Mouse (Mus musculus) heart, embryonic 11.5 days (tissue): ENCODE data around the gene Shank3. TPM values are rescaled to one million over a fixed set of nuclear protein-coding genes. Genes with fewer than 3 reads are reported as not detected.

ENCODE experiments used
- ATAC-seq: fragments of 200-750 bp; cut with Nextera tagmentation; replicated peaks from 2 replicates; pipeline ENCODE4 v1.8.0; 2017; ENCODE audit warnings: moderate library complexity; ENCODE audit not compliant: insufficient number of reproducible peaks, low FRiP score, low TSS enrichment
- H3K27ac ChIP-seq: fragments of 300-500 bp; sonication (generic); 2 replicates; pipeline ENCODE4 v1.5.1; 2014; ENCODE audit warnings: mild to moderate bottlenecking, low read depth, low read length
- H3K27me3 ChIP-seq: fragments of 300-500 bp; sonication (generic); 2 replicates; pipeline ENCODE4 v1.6.1; 2014; ENCODE audit warnings: mild to moderate bottlenecking, low read length, mixed read lengths; ENCODE audit not compliant: control insufficient read depth, insufficient read depth
- H3K36me3 ChIP-seq: fragments of 300-500 bp; sonication (generic); 2 replicates; pipeline ENCODE4 v1.6.1; 2014; ENCODE audit warnings: mild to moderate bottlenecking, low read length, moderate library complexity, mixed read lengths; ENCODE audit not compliant: control insufficient read depth, insufficient read depth
- H3K4me1 ChIP-seq: fragments of 300-500 bp; sonication (generic); 2 replicates; pipeline ENCODE4 v1.6.1; 2014; ENCODE audit warnings: low read length; ENCODE audit not compliant: control insufficient read depth, insufficient read depth
- H3K4me2 ChIP-seq: fragments of 300-500 bp; sonication (generic); 2 replicates; pipeline ENCODE4 v1.6.1; 2014; ENCODE audit warnings: mild to moderate bottlenecking, moderate library complexity
- H3K4me3 ChIP-seq: fragments of 300-500 bp; sonication (generic); 2 replicates; pipeline ENCODE4 v1.5.1; 2014; ENCODE audit warnings: low read depth, low read length
- H3K9ac ChIP-seq: fragments of 300-500 bp; sonication (generic); 2 replicates; pipeline ENCODE4 v1.6.1; 2014; ENCODE audit warnings: mild to moderate bottlenecking, low read depth, low read length, moderate library complexity
- H3K9me3 ChIP-seq: fragments of 300-500 bp; sonication (generic); replicated peaks from 2 replicates; pipeline ENCODE4 v1.6.1; 2016; ENCODE audit warnings: low read length; ENCODE audit not compliant: control insufficient read depth
- WGBS: fragments of 180-500 bp; shearing (Covaris S2); extraction: QIAGEN DNeasy Blood & Tissue Kit; methylation state at CpG from one replicate; pipeline ENCODE4 v1.1.7; 2014; ENCODE audit not compliant: insufficient replicate concordance; 5-methylcytosine and 5-hydroxymethylcytosine counted together
- polyA plus RNA-seq: library from polyadenylated mRNA; unstranded; fragments of >200 nt; fragmentation: Nextera tagmentation; extraction: Ambion mirVana; gene quantifications from 2 replicates; pipeline ENCODE4 v1.2.1, GENCODE M21; 2014

The Shank3 gene
- polyA plus RNA-seq, 1 experiment from 2014 or later, result 2.7 TPM

- WGBS, result 29% methylated on average over 54 of the region's 58 CpGs
- peak overlapping the region; percentile 86 for H3K4me2 ChIP-seq
- ATAC-seq, result peak; percentile 64
- peak overlapping the region; percentile 54 for H3K9ac ChIP-seq
- H3K36me3 ChIP-seq, result no peaks in the 10 kb centered on the region; the same call in 1 of the 2 replicates
- no peak overlapping the region for H3K27ac ChIP-seq
- 0 out of 2 replicates have a peak, but pooled peaks cover 4% of the 10 kb centered on the region for H3K4me1 ChIP-seq
- H3K27me3 ChIP-seq, result peaks cover 26% of the 10 kb centered on the region
- H3K4me3 ChIP-seq, result peak overlapping the region; percentile 42
- H3K9me3 ChIP-seq, result no peaks in the 10 kb centered on the region
These were observed 48.6 kb downstream of the Shank3 start for GRCm38 (mm10) chr15:89547824-89548601.

DNA sequence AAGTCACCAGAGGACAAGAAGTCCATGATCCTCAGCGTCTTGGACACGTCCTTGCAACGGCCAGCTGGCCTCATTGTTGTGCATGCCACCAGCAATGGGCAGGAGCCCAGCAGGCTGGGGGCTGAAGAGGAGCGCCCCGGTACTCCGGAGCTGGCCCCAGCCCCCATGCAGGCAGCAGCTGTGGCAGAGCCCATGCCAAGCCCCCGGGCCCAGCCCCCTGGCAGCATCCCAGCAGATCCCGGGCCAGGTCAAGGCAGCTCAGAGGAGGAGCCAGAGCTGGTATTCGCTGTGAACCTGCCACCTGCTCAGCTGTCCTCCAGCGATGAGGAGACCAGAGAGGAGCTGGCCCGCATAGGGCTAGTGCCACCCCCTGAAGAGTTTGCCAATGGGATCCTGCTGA, 49.4 kb downstream of the Shank3 start:
- Histone ChIP-seq H3K27me3 (peaks cover 26% of the 10 kb centered on the region), H3K36me3 (no peaks in the 10 kb centered on the region; the same call in 1 of the 2 replicates), H3K9ac (no peak overlapping the region), H3K4me1 (0 out of 2 replicates have a peak, but pooled peaks cover 4% of the 10 kb centered on the region), H3K4me3 (peak overlapping the region; percentile 42; the same call in 1 of the 2 replicates), H3K27ac (no peak overlapping the region), H3K9me3 (no peaks in the 10 kb centered on the region), H3K4me2 (peak overlapping the region; percentile 86)
- no peak for ATAC-seq
- WGBS, result 52% methylated on average over 11 of the region's 11 CpGs

- no peaks in the 10 kb centered on the region; the same call in 1 of the 2 replicates for H3K36me3 ChIP-seq
- no peak overlapping the region for H3K4me3 ChIP-seq
- no peak overlapping the region for H3K9ac ChIP-seq
- 0 out of 2 replicates have a peak, but pooled peaks cover 4% of the 10 kb centered on the region for H3K4me1 ChIP-seq
- H3K4me2 ChIP-seq, result no peak overlapping the region
- H3K27me3 ChIP-seq, result peaks cover 29% of the 10 kb centered on the region
- no peak for ATAC-seq
- WGBS, result 80% methylated on average over 8 of the region's 8 CpGs
- H3K27ac ChIP-seq, result no peak overlapping the region
- no peaks in the 10 kb centered on the region for H3K9me3 ChIP-seq
These were observed 51.1 kb downstream of the Shank3 start for GRCm38 (mm10) chr15:89550506-89550905.

DNA sequence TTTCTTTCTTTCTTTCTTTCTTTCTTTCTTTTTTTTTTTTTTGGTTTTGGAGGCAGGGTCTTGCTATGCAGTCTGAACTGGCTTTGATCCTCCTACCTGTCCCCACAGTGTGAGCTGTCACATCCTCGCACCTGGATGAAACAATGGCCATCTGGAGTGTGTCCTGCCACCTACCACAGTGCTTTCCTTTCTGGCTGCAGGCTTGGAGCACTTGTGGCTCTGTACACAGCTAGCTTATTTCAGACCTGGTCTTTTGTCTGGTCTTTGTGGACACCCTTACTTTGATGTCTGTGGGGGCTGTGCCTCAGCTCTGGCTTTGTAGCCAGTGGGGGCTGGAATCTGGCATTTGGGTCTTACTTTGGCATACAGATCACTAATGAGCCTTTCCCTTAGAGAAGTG, 52.3 kb downstream of the Shank3 start:
- Histone ChIP-seq H3K4me1 (0 out of 2 replicates have a peak, but pooled peaks cover 4% of the 10 kb centered on the region), H3K9me3 (no peaks in the 10 kb centered on the region), H3K4me2 (no peak overlapping the region), H3K27ac (no peak overlapping the region), H3K27me3 (peaks cover 35% of the 10 kb centered on the region), H3K9ac (no peak overlapping the region), H3K4me3 (no peak overlapping the region), H3K36me3 (no peaks in the 10 kb centered on the region)
- no peak for ATAC-seq
- 77% methylated on average over 1 of the region's 1 CpGs for WGBS

- no peaks in the 10 kb centered on the region for H3K36me3 ChIP-seq
These were observed 56.2 kb downstream of the Shank3 start for GRCm38 (mm10) chr15:89555591-89555990.

DNA sequence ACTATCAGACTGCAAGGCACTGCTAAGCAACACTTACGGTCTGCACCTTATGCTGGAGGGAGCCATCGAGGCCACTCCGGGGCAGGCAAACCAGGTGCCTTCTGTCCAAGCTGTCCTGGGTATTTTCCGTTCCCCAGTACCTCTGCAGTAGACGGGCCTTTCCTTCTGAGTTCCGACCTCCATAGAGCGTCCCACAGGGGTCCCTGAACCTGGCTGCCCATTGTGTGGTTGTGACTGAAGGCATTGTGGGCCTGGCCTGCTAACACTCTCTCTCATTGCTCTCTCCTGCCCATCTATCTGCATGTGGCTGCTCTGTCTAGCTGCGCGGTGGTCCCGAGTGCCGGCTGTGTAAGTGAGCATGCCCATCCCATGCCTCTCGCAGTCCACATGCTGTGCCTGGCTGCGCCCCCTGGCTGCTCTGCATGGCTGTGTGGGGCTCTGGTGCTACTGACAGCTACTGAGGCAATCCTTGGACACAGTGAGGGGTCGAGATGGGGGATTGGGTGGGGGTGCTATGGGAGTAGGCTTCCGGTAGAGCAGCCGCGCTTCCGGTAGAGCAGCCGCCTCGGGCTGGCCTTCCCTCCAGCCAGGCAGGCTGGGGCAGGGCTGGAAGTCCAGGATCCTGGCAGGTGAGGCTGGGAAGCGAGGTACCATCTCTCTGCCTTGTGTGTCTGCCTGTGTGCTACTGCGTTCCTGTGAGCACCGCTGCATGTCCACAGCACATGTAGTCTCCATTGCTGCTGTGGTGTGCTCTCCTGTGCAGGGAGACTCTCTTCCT, 57.2 kb downstream of the Shank3 start:
- 20% methylated on average over 23 of the region's 23 CpGs for WGBS
- peaks cover 38% of the 10 kb centered on the region for H3K27me3 ChIP-seq
- H3K4me2 ChIP-seq, result peak overlapping the region; percentile 56
- H3K4me3 ChIP-seq, result peak overlapping the region; percentile 15
- H3K9me3 ChIP-seq, result no peaks in the 10 kb centered on the region
- ATAC-seq, result no peak
- H3K4me1 ChIP-seq, result peaks cover 13% of the 10 kb centered on the region
- no peak overlapping the region for H3K9ac ChIP-seq
- H3K36me3 ChIP-seq, result no peaks in the 10 kb centered on the region
- no peak overlapping the region for H3K27ac ChIP-seq

More at GRCm38 (mm10) chr15:89555591-89555990, 56.2 kb downstream of the Shank3 start:
- no peak overlapping the region for H3K4me3 ChIP-seq
- H3K9ac ChIP-seq, result no peak overlapping the region
- peaks cover 13% of the 10 kb centered on the region for H3K4me1 ChIP-seq
- no peak overlapping the region for H3K27ac ChIP-seq
- no peaks in the 10 kb centered on the region for H3K9me3 ChIP-seq
- WGBS, result 75% methylated on average over 6 of the region's 6 CpGs
- ATAC-seq, result no peak
- peaks cover 38% of the 10 kb centered on the region for H3K27me3 ChIP-seq
- no peak overlapping the region for H3K4me2 ChIP-seq

DNA sequence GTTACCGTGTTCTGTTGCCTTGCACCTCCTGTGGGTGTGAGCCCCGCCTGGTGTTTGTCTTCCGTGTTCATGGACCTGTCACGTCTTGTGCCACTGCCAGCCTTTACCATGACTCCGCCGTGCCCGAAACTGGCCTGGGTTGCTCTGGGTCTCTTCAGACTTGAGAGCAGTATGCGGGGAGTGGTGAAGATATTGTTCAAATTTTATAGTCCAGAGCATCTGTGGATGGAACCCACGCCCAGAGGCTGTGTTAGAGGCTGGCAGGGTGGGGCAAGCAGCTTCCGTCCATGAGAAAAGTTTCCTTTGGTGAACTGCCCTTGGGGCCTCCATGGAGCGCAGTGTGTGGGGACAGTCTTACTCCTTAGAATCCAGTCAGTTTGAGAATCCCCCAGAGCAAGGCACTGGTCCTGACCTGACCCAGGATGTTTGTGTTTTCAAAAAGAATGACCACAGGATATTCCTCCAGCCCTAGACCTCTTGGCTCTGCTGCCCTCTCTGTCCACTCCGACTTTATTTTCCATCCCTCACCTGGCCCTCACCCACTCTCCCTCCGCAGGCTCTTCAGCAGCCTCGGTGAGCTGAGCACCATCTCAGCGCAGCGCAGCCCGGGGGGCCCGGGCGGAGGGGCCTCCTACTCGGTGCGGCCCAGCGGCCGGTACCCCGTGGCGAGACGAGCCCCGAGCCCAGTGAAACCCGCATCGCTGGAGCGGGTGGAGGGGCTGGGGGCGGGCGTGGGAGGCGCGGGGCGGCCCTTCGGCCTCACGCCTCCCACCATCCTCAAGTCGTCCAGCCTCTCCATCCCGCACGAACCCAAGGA, 58.0 kb downstream of the Shank3 start:
- no peak for ATAC-seq
- Histone ChIP-seq H3K4me3 (peak overlapping the region; percentile 36), H3K4me2 (peak overlapping the region; percentile 56), H3K27me3 (peaks cover 38% of the 10 kb centered on the region), H3K36me3 (no peaks in the 10 kb centered on the region), H3K4me1 (peaks cover 13% of the 10 kb centered on the region), H3K9me3 (no peaks in the 10 kb centered on the region), H3K27ac (no peak overlapping the region), H3K9ac (no peak overlapping the region)
- WGBS, result 15% methylated on average over 37 of the region's 40 CpGs

GRCm38 (mm10) chr15:89557996-89558390, 58.6 kb downstream of the Shank3 start:
- Histone ChIP-seq H3K27ac (no peak overlapping the region), H3K4me3 (peak overlapping the region; percentile 36), H3K27me3 (peaks cover 38% of the 10 kb centered on the region), H3K9ac (no peak overlapping the region), H3K9me3 (no peaks in the 10 kb centered on the region), H3K4me1 (peaks cover 13% of the 10 kb centered on the region), H3K4me2 (peak overlapping the region; percentile 56), H3K36me3 (no peaks in the 10 kb centered on the region)
- 15% methylated on average over 34 of the region's 34 CpGs for WGBS
- ATAC-seq, result no peak
